Mouse (Mus musculus): Measurements from ENCODE around the gene Elof1. TPM values are rescaled to one million over a fixed set of nuclear protein-coding genes. Genes with fewer than 3 reads are reported as not detected.
"Not testable (repeated sequence)": the region's sequence is repeated elsewhere in the genome, so short reads cannot be mapped to it uniquely, and the experiment has no call there.

The Elof1 gene
- polyA plus RNA-seq, 1 experiment from 2014 or later = 233 TPM

DNA sequence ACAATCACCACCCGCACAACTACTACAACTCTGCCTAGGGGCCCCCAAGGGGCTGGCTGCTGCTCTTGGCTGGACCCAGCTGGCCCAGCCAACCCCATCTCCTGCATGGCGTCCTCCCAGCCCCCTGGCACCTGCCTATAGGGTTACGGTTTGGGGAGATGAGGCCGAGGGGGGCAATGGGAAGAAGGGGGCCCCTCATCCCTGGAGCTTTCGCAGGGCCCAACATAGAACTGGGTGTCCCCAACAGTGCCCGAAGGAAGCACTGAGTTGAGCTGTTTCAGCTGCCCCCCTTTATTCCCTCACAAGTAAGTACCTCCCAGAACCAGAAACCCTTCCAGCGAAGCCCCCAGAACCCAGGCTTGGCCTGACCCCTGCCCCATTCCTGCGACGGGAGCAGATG lies 8.8 kb downstream of the Elof1 start:
- no peaks in the 10 kb centered on the region for H3K27me3 ChIP-seq (ENCODE audit: low read depth, poor library complexity, severe bottlenecking)
- no peak for DNase-seq (ENCODE audit: low spot score)
- no peaks in the 10 kb centered on the region for H3K9me3 ChIP-seq (replicated peaks)
- no peak overlapping the region for H3K27ac ChIP-seq
- peaks cover 42% of the 10 kb centered on the region for H3K36me3 ChIP-seq
- H3K4me1 ChIP-seq = no peaks in the 10 kb centered on the region
- H3K4me3 ChIP-seq = no peak overlapping the region
- 89% methylated on average over 9 of the region's 9 CpGs for WGBS

DNA sequence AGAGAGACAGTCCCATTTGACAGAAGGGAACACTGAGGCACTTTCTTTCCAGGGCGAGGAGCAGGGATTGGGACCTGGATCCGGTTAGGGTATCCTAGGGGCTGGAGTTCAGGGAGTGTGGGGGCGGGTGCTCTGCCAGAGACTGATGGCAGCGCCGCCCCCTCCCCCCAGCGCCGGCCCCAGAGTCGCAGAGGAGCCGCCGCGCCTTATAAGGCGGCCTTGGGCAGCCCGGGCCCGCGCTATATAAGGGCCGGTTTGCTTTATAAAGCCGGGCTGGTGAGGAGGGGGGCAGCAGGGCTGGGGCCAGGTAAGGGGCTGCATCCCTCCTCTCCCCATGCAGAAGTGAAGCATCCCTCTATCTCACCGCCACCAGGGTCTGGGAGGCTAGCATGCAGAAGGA lies 17.1 kb downstream of the Elof1 start:
- no peaks in the 10 kb centered on the region for H3K9me3 ChIP-seq (replicated peaks)
- H3K27me3 ChIP-seq (ENCODE audit: low read depth, poor library complexity, severe bottlenecking) = peaks cover 55% of the 10 kb centered on the region
- peak; percentile 38 for DNase-seq (ENCODE audit: low spot score)
- H3K27ac ChIP-seq = no peak overlapping the region
- H3K4me3 ChIP-seq = peak overlapping the region; percentile 24
- H3K36me3 ChIP-seq = no peaks in the 10 kb centered on the region
- 4% methylated on average over 18 of the region's 18 CpGs for WGBS
- H3K4me1 ChIP-seq = peaks cover 12% of the 10 kb centered on the region

DNA sequence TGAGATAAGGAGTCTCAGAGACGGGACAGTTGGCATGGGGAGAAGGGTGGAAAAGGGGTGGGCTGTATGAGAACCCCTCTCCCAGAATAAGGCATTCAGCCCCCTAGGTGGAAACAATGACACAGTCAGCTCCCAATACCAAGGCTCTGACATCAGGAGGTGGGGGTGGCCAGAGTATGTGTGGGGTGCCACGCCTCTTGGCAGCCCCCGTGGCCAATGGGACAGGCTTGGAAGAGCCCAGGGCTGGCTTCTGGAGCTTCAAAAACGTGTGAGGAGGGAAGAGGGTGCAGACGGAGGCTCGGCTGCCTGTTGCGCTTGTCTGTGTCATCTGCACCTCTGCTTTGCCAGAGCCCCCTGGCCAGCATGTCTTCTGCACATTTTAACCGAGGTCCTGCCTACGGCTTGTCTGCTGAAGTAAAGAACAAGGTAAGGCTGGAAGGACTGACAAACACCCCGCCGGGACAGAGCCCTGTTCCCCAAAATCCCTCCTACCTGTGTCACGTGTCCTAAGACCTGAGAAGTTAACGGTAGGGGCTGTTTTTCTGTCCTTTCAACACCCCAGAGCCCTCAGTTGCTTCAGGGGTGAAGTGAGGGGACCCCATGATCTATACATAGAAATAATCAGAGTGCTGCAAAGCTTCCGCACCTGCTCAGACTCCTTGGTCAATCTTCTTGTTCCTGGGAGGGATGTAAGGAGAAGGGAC lies 17.8 kb downstream of the Elof1 start, which contains the start of gene Cnn1:
Gene Cnn1, plus strand, starts transcription at position 224 of the 704 bp plus-strand sequence.
- Histone ChIP-seq H3K9me3 (replicated peaks) (no peaks in the 10 kb centered on the region), H3K27ac (no peak within 1 kb of the TSS), H3K4me1 (peaks cover 12% of the 10 kb centered on the region), H3K4me3 (peak within 1 kb of the TSS; percentile 24), H3K36me3 (no peaks in the 10 kb centered on the region), H3K27me3 (ENCODE audit: low read depth, poor library complexity, severe bottlenecking) (peaks cover 60% of the 10 kb centered on the region)
- DNase-seq (ENCODE audit: low spot score) = no peak
- 9% methylated on average over 14 of the region's 14 CpGs for WGBS

DNA sequence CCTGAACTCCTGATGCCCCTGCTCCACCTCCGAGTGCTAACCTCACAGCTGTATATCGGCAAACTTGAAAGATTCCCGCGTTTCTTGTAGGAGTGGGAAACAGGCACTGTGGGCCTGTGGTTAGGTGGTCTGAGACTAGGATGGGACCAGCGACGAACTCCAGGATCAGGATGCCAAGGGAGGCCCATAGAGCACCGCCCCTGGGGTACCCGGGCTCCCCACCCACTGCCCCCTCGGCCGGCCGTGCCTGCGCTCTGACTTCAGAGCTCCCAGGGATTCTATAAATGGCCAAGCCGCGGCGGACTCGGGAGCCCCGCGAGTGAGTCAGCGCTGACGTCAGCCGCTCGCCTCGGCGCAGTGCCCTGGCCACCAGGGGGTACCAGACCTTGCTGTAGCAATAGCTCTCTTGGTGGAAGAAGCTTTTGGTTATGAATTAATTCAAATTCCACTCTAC lies 21.1 kb downstream of the Elof1 start:
- peak overlapping the region; percentile 78; the same call in 1 of the 2 replicates for H3K27ac ChIP-seq
- peaks cover 12% of the 10 kb centered on the region for H3K4me1 ChIP-seq
- H3K36me3 ChIP-seq = no peaks in the 10 kb centered on the region
- peak; percentile 86 for DNase-seq (ENCODE audit: low spot score)
- WGBS = 2% methylated on average over 24 of the region's 24 CpGs
- H3K4me3 ChIP-seq = peak overlapping the region; percentile 53
- peaks cover 46% of the 10 kb centered on the region for H3K27me3 ChIP-seq (ENCODE audit: low read depth, poor library complexity, severe bottlenecking)
- H3K9me3 ChIP-seq (replicated peaks) = no peaks in the 10 kb centered on the region

DNA sequence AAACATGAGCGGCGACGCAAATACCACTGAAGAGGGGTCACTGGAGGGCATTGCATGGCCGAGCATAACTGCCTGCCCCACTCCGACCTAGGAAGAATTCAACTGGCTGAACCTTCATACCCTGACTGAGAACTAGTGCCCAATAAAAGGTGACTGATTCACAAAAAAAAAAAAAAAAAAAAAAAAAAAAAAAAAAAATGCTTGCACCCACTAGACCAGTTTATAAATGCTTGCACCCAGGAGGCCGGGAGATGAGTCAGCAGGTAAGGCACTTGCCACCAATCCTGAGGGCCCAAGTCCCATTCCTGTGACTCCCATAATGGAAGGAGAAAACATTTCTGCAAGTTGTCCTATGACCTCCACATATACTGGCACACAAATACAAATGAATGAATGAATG lies 24.2 kb downstream of the Elof1 start:
- no peaks in the 10 kb centered on the region for H3K9me3 ChIP-seq (replicated peaks)
- peaks cover 14% of the 10 kb centered on the region for H3K27me3 ChIP-seq (ENCODE audit: low read depth, poor library complexity, severe bottlenecking)
- no peaks in the 10 kb centered on the region for H3K36me3 ChIP-seq
- 88% methylated on average over 6 of the region's 6 CpGs for WGBS
- H3K4me3 ChIP-seq = no peak overlapping the region
- no peak overlapping the region for H3K27ac ChIP-seq
- peaks cover 6% of the 10 kb centered on the region; the same call in 1 of the 2 replicates for H3K4me1 ChIP-seq
- no peak for DNase-seq (ENCODE audit: low spot score)

DNA sequence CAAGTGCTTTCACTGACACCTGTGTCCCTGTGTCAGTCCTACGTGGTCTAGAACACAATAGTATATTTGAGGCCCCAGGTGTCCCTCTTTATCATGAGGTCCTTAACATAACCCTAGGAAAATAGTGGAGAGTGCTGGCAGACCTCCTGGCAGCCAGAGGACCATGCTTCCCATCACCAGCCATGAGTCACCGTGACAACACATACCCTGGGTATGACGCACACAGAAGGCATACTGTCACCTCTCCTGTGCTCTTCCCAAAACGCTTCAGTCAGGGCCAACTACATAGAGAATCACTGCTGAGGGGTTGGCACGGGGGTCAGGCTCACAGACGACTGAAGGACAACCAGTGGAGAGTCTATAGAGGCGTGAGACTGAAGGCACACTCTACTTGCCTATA lies 27.0 kb downstream of the Elof1 start:
- no peaks in the 10 kb centered on the region for H3K36me3 ChIP-seq
- H3K9me3 ChIP-seq (replicated peaks) = no peaks in the 10 kb centered on the region
- peaks cover 6% of the 10 kb centered on the region for H3K4me1 ChIP-seq
- no peak overlapping the region for H3K4me3 ChIP-seq
- DNase-seq (ENCODE audit: low spot score) = no peak
- peaks cover 5% of the 10 kb centered on the region; the same call in 1 of the 2 replicates for H3K27me3 ChIP-seq (ENCODE audit: low read depth, poor library complexity, severe bottlenecking)
- H3K27ac ChIP-seq = no peak overlapping the region
- WGBS = 84% methylated on average over 7 of the region's 7 CpGs

DNA sequence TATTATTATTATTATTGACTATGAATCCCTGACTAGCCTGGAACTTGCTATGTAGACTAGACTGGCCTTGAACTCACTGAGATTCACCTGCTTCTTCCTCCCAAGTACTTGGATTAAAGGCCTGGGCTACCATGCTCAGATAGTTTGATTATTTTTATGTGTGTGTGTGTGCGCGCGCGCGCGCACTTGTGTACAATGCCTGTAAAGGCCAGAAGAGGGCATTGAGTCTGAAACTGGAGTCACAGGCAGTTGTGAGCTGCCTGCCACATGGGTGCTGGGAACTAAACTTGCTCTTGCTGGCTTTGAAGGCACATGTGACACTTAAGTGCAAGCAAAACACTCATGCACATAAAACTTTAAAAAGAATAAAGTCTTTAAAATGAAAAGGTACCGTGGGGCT lies 27.7 kb downstream of the Elof1 start:
- H3K36me3 ChIP-seq = no peaks in the 10 kb centered on the region
- peaks cover 1% of the 10 kb centered on the region; the same call in 1 of the 2 replicates for H3K27me3 ChIP-seq (ENCODE audit: low read depth, poor library complexity, severe bottlenecking)
- H3K4me3 ChIP-seq = no peak overlapping the region
- H3K4me1 ChIP-seq = peaks cover 10% of the 10 kb centered on the region
- H3K9me3 ChIP-seq (replicated peaks) = no peaks in the 10 kb centered on the region
- 96% methylated on average over 7 of the region's 7 CpGs for WGBS
- no peak overlapping the region for H3K27ac ChIP-seq
- no peak for DNase-seq (ENCODE audit: low spot score)

DNA sequence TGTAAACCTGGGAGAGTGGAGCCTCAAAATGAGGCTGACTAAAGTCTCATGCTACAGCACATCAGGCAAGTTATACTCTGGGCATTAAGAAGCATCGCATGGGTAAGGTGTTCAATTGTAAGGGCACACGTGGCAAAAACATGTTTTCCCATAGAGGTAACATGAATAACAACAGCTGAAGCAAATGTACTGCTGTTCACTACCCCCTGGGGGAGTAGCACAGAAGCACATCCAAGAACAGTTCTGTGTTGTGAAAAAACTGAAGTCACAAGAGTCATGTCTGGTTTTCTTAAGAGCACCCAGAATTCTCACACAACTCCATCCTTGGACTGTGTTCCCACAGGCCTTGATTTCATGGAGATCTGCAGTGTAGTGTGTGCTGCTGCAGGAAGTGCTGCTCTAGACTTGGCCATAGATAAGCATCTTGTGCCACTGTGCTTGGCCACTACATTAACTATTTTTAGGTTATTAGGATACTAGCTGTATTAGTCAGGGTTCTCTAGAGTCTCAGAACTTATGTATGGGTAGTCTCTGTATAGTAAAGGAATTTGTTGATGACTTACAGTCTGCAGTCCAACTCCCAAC lies 29.8 kb downstream of the Elof1 start:
- Histone ChIP-seq H3K4me3 (no peak overlapping the region), H3K9me3 (replicated peaks) (no peaks in the 10 kb centered on the region), H3K36me3 (no peaks in the 10 kb centered on the region), H3K4me1 (peaks cover 10% of the 10 kb centered on the region), H3K27ac (no peak overlapping the region), H3K27me3 (ENCODE audit: low read depth, poor library complexity, severe bottlenecking) (no peaks in the 10 kb centered on the region)
- WGBS = 89% methylated on average over 2 of the region's 2 CpGs
- no peak for DNase-seq (ENCODE audit: low spot score)

DNA sequence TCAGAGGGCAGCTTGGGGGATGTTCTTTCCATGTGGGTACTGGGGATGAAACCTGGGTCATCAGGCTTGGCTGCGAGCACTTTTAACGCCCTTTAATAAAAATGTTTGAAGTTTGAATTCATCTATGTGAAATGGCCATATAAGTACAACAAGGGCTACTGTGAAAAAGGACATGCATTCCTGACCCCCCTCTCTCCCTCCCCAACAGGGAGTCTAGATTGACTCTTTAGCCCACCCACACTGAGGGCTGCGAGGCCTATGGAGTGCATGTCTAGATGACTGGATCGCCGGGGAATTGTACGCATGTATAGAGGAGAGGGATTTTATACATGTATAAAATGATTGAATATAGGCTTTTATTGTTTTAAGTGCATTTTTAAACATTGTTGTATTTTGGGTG lies 31.0 kb downstream of the Elof1 start:
- peak overlapping the region; percentile 80 for H3K4me3 ChIP-seq
- H3K4me1 ChIP-seq = peaks cover 10% of the 10 kb centered on the region
- H3K27ac ChIP-seq = no peak overlapping the region
- 89% methylated on average over 6 of the region's 6 CpGs for WGBS
- DNase-seq (ENCODE audit: low spot score) = no peak
- H3K27me3 ChIP-seq (ENCODE audit: low read depth, poor library complexity, severe bottlenecking) = no peaks in the 10 kb centered on the region
- H3K9me3 ChIP-seq (replicated peaks) = no peaks in the 10 kb centered on the region
- H3K36me3 ChIP-seq = no peaks in the 10 kb centered on the region

DNA sequence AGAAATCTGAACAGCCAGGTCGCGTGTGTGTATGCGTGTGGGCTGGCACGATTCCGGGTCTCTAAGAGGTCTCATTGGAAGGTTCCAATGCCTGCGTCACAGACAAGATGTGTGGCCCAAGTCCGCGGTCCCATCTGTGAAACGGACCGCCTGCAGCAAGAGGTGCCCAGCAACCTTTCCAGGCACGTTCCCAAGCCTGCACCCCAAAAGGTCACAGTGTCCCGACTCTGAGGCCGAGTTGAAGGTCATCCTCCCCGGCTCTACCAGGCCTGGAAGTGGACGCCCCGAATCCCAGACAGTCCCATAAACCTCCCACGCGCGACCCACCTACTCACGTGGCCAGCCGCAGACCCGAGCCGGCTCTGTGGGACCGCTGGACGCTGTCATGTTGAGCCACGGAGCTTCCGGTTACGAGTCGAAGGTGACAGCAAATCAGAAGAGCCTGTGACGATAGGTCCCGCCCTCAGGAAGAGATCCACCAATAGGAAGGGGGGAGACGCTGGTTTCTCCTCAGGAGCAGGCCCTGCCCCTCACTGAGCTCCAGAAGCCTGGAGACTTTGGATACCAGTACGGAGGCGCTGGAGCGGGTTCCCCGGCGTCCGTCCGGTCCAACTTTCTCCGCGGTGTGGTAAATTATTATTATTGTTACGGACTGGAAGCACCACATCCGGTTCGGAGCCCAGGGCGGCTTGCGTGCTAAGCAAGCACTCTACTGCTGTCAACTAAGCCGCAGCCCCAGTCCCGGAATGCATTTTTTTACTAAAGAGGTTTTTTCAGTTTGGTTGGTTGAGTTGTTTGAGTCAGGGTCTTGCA lies 31.7 kb downstream of the Elof1 start, which contains the start of gene Ecsit:
Gene Ecsit, minus strand, starts transcription at position 417 of the 813 bp plus-strand sequence.
- H3K27me3 ChIP-seq (ENCODE audit: low read depth, poor library complexity, severe bottlenecking) = no peaks in the 10 kb centered on the region
- peak; percentile 87 for DNase-seq (ENCODE audit: low spot score)
- H3K4me3 ChIP-seq = peak within 1 kb of the TSS; percentile 80
- WGBS = under 1% methylated on average over 48 of the region's 48 CpGs
- peaks cover 10% of the 10 kb centered on the region for H3K4me1 ChIP-seq
- 0 out of 2 replicates have a peak, but pooled peaks cover 5% of the 10 kb centered on the region for H3K36me3 ChIP-seq
- H3K9me3 ChIP-seq (replicated peaks) = no peaks in the 10 kb centered on the region
- peak within 1 kb of the TSS; percentile 77 for H3K27ac ChIP-seq

DNA sequence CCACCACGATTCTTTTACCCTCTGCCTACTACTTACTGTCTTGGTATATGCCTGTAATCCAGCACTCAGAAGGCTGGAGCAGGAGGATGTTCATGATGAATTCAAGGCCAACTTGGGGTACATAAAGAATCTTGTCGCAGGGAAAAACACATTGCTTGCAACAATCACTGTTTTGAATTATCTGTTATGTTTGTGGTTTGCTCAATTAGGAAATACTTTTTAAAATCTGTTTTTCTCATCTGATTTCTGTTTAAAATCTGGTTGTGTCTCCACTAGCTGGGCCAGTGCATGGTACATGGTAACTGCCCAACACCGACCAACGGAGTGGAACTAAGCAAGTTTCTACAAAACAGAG lies 32.3 kb downstream of the Elof1 start:
- H3K27ac ChIP-seq = peak overlapping the region; percentile 77; the same call in 1 of the 2 replicates

DNA sequence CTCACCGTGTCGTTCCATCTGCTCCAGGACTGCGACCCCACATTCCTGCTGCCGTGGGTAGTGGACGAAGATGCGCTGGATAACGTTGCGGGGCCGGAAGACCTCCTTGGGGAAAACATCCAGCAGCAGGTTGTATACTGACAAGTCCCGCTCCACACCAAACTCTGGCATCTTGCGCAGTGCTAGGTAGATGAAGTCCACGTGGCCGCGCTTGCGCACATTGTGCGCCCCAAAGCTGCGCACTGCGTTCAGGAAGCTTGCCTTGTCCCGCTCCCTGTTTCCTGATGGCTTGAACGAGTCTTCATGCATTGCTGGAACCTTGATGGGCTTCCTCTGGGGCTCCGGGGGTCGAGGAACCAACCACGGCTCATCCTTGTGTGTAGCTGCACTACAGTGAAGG lies 40.7 kb downstream of the Elof1 start:
- no peak overlapping the region for H3K4me3 ChIP-seq
- H3K9me3 ChIP-seq (replicated peaks) = no peaks in the 10 kb centered on the region
- 94% methylated on average over 23 of the region's 23 CpGs for WGBS
- H3K4me1 ChIP-seq = peaks cover 8% of the 10 kb centered on the region; the same call in 1 of the 2 replicates
- no peak overlapping the region for H3K27ac ChIP-seq
- no peak for DNase-seq (ENCODE audit: low spot score)
- peaks cover 50% of the 10 kb centered on the region for H3K36me3 ChIP-seq
- H3K27me3 ChIP-seq (ENCODE audit: low read depth, poor library complexity, severe bottlenecking) = no peaks in the 10 kb centered on the region

More for the DNA sequence above, 32.3 kb downstream of the Elof1 start:
- DNase-seq (ENCODE audit: low spot score) = no peak
- H3K9me3 ChIP-seq (replicated peaks) = no peaks in the 10 kb centered on the region
- H3K4me3 ChIP-seq = peak overlapping the region; percentile 80
- no peaks in the 10 kb centered on the region for H3K27me3 ChIP-seq (ENCODE audit: low read depth, poor library complexity, severe bottlenecking)
- 36% methylated on average over 4 of the region's 4 CpGs for WGBS
- H3K36me3 ChIP-seq = 0 out of 2 replicates have a peak, but pooled peaks cover 10% of the 10 kb centered on the region
- peaks cover 10% of the 10 kb centered on the region for H3K4me1 ChIP-seq

DNA sequence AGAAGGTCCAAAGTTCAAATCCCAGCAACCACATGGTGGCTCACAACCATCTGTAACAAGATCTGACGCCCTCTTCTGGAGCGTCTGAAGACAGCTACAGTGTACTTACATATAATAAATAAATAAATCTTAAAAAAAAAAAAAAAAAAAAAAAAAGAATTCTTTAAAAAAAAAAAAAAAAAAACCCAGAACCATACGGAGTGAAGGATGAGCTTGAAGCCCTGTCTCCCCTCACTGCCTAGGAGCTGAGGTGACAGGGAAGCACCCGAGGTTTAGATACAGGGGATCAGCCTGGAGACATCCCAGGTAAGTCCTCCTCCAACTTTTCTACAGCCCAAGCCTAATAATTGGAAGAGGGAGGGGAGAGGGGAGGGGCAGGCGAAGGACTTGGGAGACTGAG lies 41.2 kb downstream of the Elof1 start:
- not testable (repeated sequence) for DNase-seq (ENCODE audit: low spot score)
- WGBS = 84% methylated on average over 5 of the region's 5 CpGs
- peaks cover 50% of the 10 kb centered on the region for H3K36me3 ChIP-seq

More for the DNA sequence above, 41.2 kb downstream of the Elof1 start:
- not testable (repeated sequence) for H3K27ac ChIP-seq; H3K9me3 ChIP-seq (replicated peaks); H3K4me1 ChIP-seq; H3K27me3 ChIP-seq (ENCODE audit: low read depth, poor library complexity, severe bottlenecking); H3K4me3 ChIP-seq
